Mouse (Mus musculus) Patski (cell line): ENCODE measurements around the gene Mfap1b. TPM values are rescaled to one million over a fixed set of nuclear protein-coding genes. Genes with fewer than 3 reads are reported as not detected.
"Not testable (repeated sequence)": the region's sequence is repeated elsewhere in the genome, so short reads cannot be mapped to it uniquely, and the experiment has no call there.

Source experiments
- ATAC-seq: fragments of 100-300 bp; one replicate; pipeline ENCODE4 v1.8.0; 2021
- CTCF ChIA-PET: fragments of 350-600 bp; sonication (Branson Sonifier 250); formaldehyde crosslinking; loops from one replicate; lab custom pipeline; 2022; ENCODE audit warnings: inconsistent platforms; lab: Charles Lee
- POLR2A ChIA-PET: fragments of 350-600 bp; sonication (Branson Sonifier 250); formaldehyde crosslinking; loops from one replicate; lab custom pipeline; 2022; ENCODE audit warnings: antibody characterized with exemption, inconsistent platforms; lab: Charles Lee
- DNase-seq: peaks from one replicate; pipeline ENCODE4 v3.0.0-alpha.2; 2011; ENCODE audit warnings: low read depth, low spot score
- H3K27me3 ChIP-seq: fragments of 371-371 bp; one replicate; pipeline ENCODE4 v1.5.1; 2021
- CTCF ChIP-seq: fragments of 100-300 bp; IDR thresholded peaks from one replicate; pipeline ENCODE4 v1.5.1; 2021
- in situ Hi-C: fragments of 300-500 bp; cut with MboI; formaldehyde crosslinking; loops from 3 replicates; pipeline ENCODE4 v1.11.1; 2018; ENCODE audit warnings: low pct_unique_long_range_greater_than_20kb, mixed read lengths
- polyA plus RNA-seq: library from polyadenylated mRNA; unstranded; gene quantifications from one replicate; pipeline ENCODE4 v1.2.3, GENCODE M21; 2021

Mfap1b gene
- polyA plus RNA-seq, 1 experiment from 2014 or later: 35.3 TPM

DNA sequence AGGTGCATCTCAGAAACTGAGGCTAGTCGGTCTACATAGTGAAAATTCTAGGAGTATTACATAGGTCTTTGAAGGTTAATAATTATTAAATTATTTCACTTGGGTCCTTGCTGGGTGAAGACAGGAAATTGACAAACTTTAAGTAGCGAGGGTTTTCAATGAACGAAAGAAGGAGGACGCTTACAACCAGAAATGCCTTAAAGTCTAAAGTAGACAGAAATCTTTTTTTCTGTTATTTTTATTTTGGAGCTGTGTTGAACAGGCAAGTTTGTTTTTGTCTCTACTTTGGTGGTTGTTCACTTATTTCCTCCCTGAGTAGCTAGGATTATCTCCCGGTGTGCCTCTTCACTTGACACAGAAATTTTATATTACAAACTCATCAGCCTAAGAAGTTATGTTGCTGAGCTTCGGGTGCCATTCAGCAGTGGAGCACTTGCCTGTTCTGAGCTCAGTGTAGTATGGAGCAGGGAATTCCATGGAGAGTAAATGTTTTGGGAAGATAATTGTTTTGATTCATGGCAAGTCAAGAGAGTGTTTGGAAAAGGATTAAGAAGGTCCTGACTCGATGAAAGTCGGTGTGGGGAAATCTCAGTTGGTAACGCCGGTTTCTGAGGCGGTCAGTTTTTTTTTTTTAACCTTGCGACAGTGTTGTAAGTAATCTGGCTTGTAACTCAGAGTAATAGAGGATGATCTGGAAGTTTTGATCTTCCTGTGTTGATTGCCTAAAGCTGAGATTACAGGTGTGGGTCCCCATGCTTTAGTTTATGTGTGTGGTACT lies 33.5 kb upstream of the Mfap1b start:
- CTCF ChIA-PET: no interaction called here
- TF ChIP-seq CTCF: no peak
- POLR2A ChIA-PET: interaction anchor here (0.6 kb wide), 1 partner anchor 35 kb away, joined by 4 read pairs; no protein-coding TSS in a partner anchor
- no peaks in the 10 kb centered on the region for H3K27me3 ChIP-seq
- ATAC-seq: no peak
- no peak for DNase-seq
- in situ Hi-C loops: no loop called here

DNA sequence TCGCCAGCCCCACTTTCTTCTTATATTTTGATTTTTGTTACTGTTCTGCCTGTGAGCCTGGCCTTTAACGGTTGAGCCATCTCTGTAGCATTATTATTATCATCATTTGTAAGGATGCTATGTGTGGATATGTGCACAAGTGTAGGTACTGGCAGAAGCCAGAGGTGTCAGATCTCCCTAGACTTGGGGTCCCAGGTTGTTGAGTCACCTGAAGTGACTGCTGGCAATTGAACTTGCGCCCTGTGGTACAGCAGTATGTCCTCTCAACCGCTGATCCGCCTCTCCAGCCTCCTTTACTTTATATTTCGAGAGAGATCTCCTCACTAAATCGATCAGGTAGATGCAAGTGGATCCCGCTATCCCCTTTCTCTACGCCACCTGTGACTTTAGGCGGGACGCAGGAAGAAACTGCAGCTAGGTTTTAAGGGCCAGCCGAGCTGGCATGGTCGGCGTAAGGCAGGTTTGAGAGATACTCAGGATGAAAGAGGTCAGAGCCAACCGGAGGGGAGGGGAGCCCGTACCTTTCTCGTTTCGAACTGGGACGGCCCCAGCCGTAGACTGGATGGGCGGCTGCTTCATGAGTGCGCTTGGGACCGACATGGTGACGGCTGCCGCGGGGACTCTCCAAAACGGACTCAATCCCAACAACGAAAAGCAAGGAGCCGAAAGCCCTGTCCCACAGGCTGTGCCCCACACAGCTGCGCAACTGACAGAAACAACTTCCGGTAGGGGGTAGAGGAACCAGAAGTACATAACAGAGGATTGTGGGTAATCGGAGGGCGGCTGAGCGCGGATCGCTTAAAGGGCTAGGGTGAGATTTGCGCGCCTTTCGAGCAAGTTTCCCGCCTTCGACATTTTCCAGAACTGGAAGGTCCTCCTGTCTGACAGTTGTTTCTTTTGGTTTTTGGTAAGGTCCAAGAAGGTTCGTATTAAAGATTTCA lies 32.3 kb upstream of the Mfap1b start, which contains the start of the genes Mfap1a and Wdr76:
Gene Mfap1a (minus strand): TSS at position 724 of the 941 bp plus-strand sequence.
Gene Wdr76 (plus strand): TSS at position 782 of the 941 bp plus-strand sequence.
- in situ Hi-C loops, CTCF ChIA-PET, H3K27me3 ChIP-seq, POLR2A ChIA-PET: not testable (repeated sequence)
- ATAC-seq (peak; percentile 80), DNase-seq (peak; percentile 48)

DNA sequence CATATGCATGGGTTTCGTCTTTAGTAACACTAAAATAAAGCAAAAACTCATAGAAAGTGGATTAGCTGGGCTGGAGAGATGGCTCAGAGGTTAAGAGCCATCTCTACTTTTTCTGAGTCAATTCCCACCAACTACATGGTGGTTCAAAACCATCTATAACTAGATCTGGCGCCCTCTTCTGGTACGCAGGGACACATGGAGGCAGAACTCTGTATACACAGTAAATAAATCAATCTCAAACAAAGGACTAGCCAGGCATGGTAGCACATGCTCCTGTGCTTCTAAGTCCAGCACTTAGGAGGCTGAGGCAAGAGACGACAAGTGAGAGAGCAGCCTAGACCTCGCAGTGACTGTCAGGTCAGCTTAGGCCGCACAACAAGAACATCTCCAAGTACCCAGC lies 27.7 kb upstream of the Mfap1b start:
- DNase-seq, in situ Hi-C loops, CTCF ChIA-PET, POLR2A ChIA-PET, H3K27me3 ChIP-seq, ATAC-seq: not testable (repeated sequence)

DNA sequence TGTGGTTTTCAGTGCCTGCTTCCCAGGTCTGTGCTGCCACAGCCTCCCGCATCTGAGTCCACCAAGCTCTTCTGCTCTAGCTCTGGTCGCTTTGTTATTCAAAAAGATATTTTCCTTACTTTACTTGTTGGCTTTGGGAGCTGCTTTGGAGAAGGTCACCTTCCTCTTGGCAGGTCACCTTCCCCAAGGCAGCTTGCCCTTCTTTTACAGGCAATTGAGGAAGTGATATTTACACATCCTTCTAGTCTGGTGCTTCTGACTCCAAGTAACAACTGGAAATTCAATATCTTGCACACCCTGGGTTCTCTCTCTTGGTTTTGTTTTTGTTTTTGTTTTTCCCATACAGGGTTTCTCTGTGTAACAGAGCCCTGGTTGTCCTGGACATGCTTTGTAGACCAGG lies 10.5 kb upstream of the Mfap1b start:
- CTCF ChIA-PET, DNase-seq, H3K27me3 ChIP-seq, POLR2A ChIA-PET, ATAC-seq, in situ Hi-C loops: not testable (repeated sequence)

DNA sequence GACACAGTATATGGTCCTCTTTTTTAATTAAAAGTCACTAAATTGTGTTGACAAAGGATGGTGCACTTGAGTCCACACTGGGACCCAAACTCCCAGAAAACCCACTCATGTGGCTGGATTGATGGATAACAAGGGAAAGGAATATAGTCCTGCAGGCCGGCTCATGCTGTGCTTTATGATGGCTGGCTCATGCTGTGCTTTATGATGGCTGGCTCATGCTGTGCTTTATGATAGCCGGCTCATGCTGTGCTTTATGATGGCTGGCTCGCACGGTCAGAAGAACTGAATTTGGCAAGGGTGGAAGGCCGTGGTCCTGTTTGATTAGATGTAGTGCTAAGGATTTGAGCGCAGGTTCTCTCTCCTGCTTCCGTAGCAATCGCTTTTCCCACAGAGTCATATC lies 9.7 kb upstream of the Mfap1b start:
- POLR2A ChIA-PET: interaction anchor here (0.6 kb wide), 1 partner anchor 1158 kb away, joined by 3 read pairs; no protein-coding TSS in a partner anchor
- DNase-seq (no peak), ATAC-seq (no peak)
- CTCF ChIA-PET: interaction anchor here (1.5 kb wide), 1 partner anchor 8 kb away, joined by 3 read pairs; no protein-coding TSS in a partner anchor
- TF ChIP-seq CTCF: no peak
- no peaks in the 10 kb centered on the region for H3K27me3 ChIP-seq
- in situ Hi-C loops: no loop called here

DNA sequence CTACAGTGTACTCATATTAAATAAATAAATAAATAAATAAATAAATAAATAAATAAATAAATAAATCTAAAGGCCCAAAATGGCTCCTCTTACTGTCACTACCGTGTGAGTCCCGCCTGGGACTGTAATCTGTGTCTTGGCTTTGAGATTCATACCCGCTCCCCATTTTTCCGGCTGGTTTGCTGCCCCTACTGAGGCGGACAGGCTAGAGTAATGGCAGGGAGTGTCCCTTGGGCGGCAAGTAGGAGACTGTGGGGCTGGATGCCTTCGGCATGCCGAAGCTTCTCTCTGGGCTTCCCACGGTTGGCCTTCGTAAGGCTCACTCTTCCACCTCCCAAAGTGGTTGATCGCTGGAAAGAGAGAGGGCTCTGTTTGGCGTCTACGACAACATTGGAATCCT lies 7.0 kb upstream of the Mfap1b start:
- POLR2A ChIA-PET, in situ Hi-C loops, DNase-seq, ATAC-seq, H3K27me3 ChIP-seq: not testable (repeated sequence)
- CTCF ChIA-PET: interaction anchor here (0.6 to 1.0 kb wide), 2 partner anchors 22 to 46 kb away, joined by 3 to 4 read pairs; no protein-coding TSS in a partner anchor

DNA sequence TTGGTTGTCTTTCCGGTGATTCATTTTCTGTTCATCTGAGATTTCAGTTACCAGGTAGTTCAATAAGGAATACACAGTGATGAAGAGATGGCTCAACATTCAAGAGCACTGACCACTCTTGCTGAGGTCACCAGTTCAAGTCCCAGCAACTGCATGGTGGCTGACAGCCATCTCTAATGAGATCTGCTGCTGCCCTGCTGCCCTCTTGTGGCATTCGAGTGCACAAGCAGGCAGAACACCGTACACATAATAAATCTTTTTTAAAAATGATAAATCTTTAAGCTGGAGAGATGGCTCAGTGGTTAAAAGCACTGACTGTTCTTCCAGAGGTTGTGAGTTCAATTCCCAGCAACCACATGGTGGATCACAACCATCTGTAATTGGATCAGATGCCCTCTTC lies 6.6 kb upstream of the Mfap1b start:
- ChIA-PET POLR2A (no interaction called here), CTCF (interaction anchor here (0.6 to 1.0 kb wide), 2 partner anchors 22 to 46 kb away, joined by 3 to 4 read pairs; no protein-coding TSS in a partner anchor)
- peak; percentile 83 for TF ChIP-seq CTCF
- in situ Hi-C loops: no loop called here
- no peaks in the 10 kb centered on the region for H3K27me3 ChIP-seq
- no peak for DNase-seq
- no peak for ATAC-seq

DNA sequence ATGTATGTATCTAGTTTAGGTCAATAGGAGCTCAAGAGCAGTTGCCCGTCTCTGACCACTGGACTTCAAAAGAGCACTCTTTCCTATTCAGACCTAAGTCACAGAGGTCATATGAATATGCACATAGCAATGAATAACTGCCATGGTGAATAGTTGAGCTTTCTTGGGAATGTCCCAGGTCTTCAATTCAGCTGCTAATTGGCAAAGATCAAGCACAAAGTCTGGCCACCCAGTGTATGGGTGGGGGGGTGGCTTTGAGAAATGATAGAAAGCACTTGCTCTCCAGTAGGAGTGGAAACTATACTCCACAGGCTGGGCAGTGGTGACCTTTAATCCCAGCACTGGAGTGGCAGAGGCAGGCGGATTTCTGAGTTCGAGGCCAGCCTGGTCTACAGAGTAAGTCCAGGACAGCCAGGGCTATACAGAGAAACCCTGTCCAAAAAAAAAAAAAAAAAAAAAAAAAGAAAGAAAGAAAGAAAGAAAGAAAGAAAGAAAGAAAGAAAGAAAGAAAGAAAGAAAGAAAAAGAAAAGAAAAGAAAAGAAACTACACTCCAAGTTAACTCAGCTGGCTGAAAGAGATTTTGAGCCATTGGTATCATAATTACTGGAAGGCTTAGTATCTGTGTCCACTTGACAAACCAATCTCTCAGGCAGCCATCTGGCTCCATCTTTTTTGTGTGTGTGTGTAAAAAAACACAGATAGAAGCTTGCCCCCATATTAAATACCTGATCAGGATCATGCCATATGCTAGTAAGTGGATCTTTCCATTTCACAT lies 3.8 kb upstream of the Mfap1b start:
- POLR2A ChIA-PET: no interaction called here
- no peaks in the 10 kb centered on the region for H3K27me3 ChIP-seq
- ATAC-seq (no peak), DNase-seq (no peak)
- in situ Hi-C loops: loop anchor here (5.0 kb wide), 1 partner anchor 70 kb away; no protein-coding TSS in a partner anchor
- CTCF ChIA-PET: no interaction called here
- TF ChIP-seq CTCF: no peak

DNA sequence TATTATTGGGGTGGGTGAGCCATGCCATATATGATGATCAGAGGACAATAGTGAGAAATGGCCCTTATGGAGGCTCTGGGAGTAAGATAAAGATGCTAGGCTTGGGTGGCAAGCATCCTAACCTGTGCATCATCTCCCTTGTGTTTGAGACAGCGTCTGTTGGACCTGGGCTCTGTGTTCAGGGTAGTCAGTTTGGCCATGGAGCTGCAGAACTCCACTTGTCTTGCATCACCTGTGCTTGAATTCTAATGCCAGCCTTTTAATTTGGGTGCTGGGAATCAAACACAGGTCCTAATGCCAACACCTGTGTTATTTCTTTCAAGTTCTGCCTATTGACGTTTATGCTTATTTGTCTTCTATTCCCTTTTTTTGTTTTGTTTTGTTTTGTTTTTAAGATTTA lies 1.4 kb upstream of the Mfap1b start:
- DNase-seq, H3K27me3 ChIP-seq, ATAC-seq, POLR2A ChIA-PET, CTCF ChIA-PET: not testable (repeated sequence)
- in situ Hi-C loops: loop anchor here (5.0 kb wide), 1 partner anchor 68 kb away; no protein-coding TSS in a partner anchor

DNA sequence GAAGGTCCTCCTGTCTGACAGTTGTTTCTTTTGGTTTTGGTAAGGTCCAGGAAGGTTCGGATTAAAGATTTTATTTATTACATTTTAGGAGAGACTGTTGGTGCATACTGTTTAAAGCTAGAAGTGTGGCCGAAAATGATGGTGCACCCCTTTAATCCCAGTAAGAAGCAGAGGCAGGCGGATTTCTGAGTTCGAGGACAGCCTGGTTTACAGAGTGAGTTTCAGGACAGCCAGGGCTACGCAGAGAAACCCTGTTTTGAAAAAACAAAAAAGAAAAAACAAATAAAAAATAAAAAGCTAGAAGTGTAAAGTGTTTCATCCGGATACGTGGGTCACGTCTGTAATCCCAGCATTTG lies 291 bp upstream of the Mfap1b start:
- in situ Hi-C loops: no loop called here
- no peaks in the 10 kb centered on the region for H3K27me3 ChIP-seq
- POLR2A ChIA-PET: interaction anchor here (0.7 to 1.4 kb wide), 3 partner anchors 60 to 185 kb away, joined by 3 to 5 read pairs (median 4); partner anchors contain the start of genes Catsper2, Map1a and Pdia3
- no peak for TF ChIP-seq CTCF
- ATAC-seq: peak; percentile 26
- CTCF ChIA-PET: no interaction called here
- no peak for DNase-seq

DNA sequence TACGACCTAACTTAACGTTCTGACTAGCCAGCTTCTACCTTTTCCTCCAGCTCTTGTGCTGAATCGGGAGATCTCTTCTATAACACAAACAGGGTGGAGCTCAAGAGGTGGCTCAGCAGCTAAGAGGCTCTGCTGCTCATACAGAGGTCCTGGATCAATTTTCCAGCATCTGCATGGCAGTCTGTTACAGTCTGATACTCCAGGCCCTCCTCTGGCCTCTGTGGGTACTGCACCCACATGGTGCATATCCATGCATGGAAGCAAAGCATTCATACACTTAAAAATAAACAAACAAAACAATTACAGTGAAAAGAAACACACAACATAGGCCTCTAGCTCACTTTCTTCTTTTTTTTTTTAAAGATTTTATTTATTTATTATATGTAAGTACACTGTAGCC lies 1.1 kb downstream of the Mfap1b start:
- H3K27me3 ChIP-seq, in situ Hi-C loops, ATAC-seq, CTCF ChIA-PET, DNase-seq: not testable (repeated sequence)
- POLR2A ChIA-PET: interaction anchor here (0.6 to 0.7 kb wide), 3 partner anchors 34 to 51 kb away, joined by 3 to 4 read pairs (median 3); no protein-coding TSS in a partner anchor

DNA sequence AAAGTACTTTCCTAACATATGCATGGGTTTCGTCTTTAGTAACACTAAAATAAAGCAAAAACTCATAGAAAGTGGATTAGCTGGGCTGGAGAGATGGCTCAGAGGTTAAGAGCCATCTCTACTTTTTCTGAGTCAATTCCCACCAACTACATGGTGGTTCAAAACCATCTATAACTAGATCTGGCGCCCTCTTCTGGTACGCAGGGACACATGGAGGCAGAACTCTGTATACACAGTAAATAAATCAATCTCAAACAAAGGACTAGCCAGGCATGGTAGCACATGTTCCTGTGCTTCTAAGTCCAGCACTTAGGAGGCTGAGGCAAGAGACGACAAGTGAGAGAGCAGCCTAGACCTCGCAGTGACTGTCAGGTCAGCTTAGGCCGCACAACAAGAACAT lies 4.9 kb downstream of the Mfap1b start:
- H3K27me3 ChIP-seq, DNase-seq, in situ Hi-C loops, ATAC-seq, POLR2A ChIA-PET, CTCF ChIA-PET: not testable (repeated sequence)
